Mouse (Mus musculus): Measurements from ENCODE around the gene Abtb2.

DNA sequence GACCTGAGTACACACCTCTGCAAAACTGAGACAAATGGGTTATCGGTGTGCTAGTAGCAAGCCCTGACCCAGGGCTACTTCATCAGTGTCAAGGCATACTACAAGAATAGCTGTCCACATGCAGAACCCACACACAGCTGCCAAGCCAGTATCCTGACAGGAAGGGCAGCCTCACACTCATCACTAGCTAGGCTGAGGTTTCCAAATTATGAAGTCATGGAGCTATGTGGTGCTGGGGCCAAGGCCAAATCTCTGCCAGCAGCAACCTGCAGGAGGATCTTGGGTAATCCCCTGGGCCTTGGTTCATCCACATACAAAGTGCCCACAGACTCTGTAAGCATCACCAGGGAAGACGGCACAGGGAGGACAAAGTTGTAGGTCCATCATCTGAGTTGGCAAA lies 177.4 kb downstream of the Abtb2 start:
- TF ChIP-seq CTCF (IDR thresholded peaks at IDR 0.05; ENCODE audit: control insufficient read depth, insufficient read depth, insufficient read length) (no peak), MAX (IDR thresholded peaks at IDR 0.05) (no peak), MYOD1 (IDR thresholded peaks at IDR 0.05; ENCODE audit: control insufficient read depth, insufficient read length, low read depth) (no peak), USF1 (IDR thresholded peaks at IDR 0.05; ENCODE audit: low read depth) (no peak), CEBPB (IDR thresholded peaks at IDR 0.05; ENCODE audit: low read depth) (no peak)

Data from C2C12 (cell line).